Mouse (Mus musculus) neural tube, embryonic 13.5 days (tissue): Measurements from ENCODE around the gene Clnk. TPM values are rescaled to one million over a fixed set of nuclear protein-coding genes. Genes with fewer than 3 reads are reported as not detected.

Source experiments
- ATAC-seq: fragments of 200-750 bp; cut with Nextera tagmentation; 2 replicates; pipeline ENCODE4 v1.8.0; 2017; ENCODE audit warnings: low read depth, mild to moderate bottlenecking, moderate TSS enrichment, moderate library complexity
- H3K27ac ChIP-seq: fragments of 300-500 bp; sonication (generic); replicated peaks from 2 replicates; pipeline ENCODE4 v1.5.1; 2015; ENCODE audit warnings: moderate library complexity, mild to moderate bottlenecking, inconsistent platforms
- H3K27me3 ChIP-seq: fragments of 300-500 bp; sonication (generic); 2 replicates; pipeline ENCODE4 v1.6.1; 2015; ENCODE audit warnings: mild to moderate bottlenecking, inconsistent platforms
- H3K36me3 ChIP-seq: fragments of 300-500 bp; sonication (generic); 2 replicates; pipeline ENCODE4 v1.6.1; 2015; ENCODE audit warnings: mild to moderate bottlenecking, inconsistent platforms
- H3K4me1 ChIP-seq: fragments of 300-500 bp; sonication (generic); replicated peaks from 2 replicates; pipeline ENCODE4 v1.6.1; 2015; ENCODE audit warnings: inconsistent platforms
- H3K4me2 ChIP-seq: fragments of 300-500 bp; sonication (generic); 2 replicates; pipeline ENCODE4 v1.6.1; 2015; ENCODE audit warnings: inconsistent platforms, mild to moderate bottlenecking, moderate library complexity
- H3K4me3 ChIP-seq: fragments of 300-500 bp; sonication (generic); 2 replicates; pipeline ENCODE4 v1.5.1; 2015; ENCODE audit warnings: mild to moderate bottlenecking, inconsistent platforms
- H3K9ac ChIP-seq: fragments of 300-500 bp; sonication (generic); 2 replicates; pipeline ENCODE4 v1.6.1; 2015; ENCODE audit warnings: moderate library complexity, mild to moderate bottlenecking, inconsistent platforms
- H3K9me3 ChIP-seq: fragments of 300-500 bp; sonication (generic); 2 replicates; pipeline ENCODE4 v1.6.1; 2016; ENCODE audit warnings: inconsistent platforms
- WGBS: fragments of 180-500 bp; shearing (Covaris S2); methylation state at CpG from one replicate; pipeline ENCODE4 v1.1.7; 2015; 5-methylcytosine and 5-hydroxymethylcytosine counted together
- polyA plus RNA-seq: library from polyadenylated mRNA; unstranded; fragments of >200 nt; fragmentation: Nextera tagmentation; extraction: Ambion mirVana; gene quantifications from 2 replicates; pipeline ENCODE4 v1.2.1, GENCODE M21; 2015

The Clnk gene
- polyA plus RNA-seq, 1 experiment from 2014 or later: not detected

GRCm38 (mm10) chr5:38844312-38844711 is 32.3 kb downstream of the Clnk start:
- no peaks in the 10 kb centered on the region for H3K36me3 ChIP-seq
- H3K4me3 ChIP-seq: no peak overlapping the region
- H3K9ac ChIP-seq: no peak overlapping the region
- H3K27me3 ChIP-seq: no peaks in the 10 kb centered on the region
- H3K4me1 ChIP-seq: no peaks in the 10 kb centered on the region
- WGBS: 97% methylated on average over 2 of the region's 2 CpGs
- H3K9me3 ChIP-seq: no peaks in the 10 kb centered on the region
- no peak overlapping the region for H3K27ac ChIP-seq
- no peak overlapping the region for H3K4me2 ChIP-seq
- ATAC-seq: no peak

DNA sequence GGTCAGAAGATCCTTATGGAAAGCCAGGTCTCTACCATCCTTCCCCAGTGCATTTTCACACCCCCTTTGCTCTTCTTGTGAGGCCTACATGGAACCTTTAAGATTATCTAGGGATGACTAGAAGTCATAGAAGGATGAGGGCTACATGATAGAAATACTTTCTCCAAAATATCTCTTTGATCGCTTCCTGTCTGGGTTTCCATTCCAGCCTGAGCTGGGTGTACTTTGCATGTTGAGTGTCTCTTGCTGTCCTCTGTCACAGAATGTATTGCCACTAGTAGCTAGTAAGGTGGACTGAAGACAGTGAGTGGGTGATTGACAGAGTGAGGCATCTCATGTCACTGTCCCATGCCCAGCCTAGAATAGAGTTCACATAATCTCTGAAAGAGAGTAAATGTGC is 36.6 kb downstream of the Clnk start:
- H3K4me3 ChIP-seq: no peak overlapping the region
- 97% methylated on average over 1 of the region's 1 CpGs for WGBS
- no peak for ATAC-seq

GRCm38 (mm10) chr5:38827310-38827709 is 49.3 kb downstream of the Clnk start:
- 86% methylated on average over 6 of the region's 6 CpGs for WGBS
- Histone ChIP-seq H3K4me2 (no peak overlapping the region), H3K27ac (no peak overlapping the region), H3K36me3 (no peaks in the 10 kb centered on the region), H3K4me3 (no peak overlapping the region), H3K9ac (no peak overlapping the region), H3K27me3 (no peaks in the 10 kb centered on the region), H3K4me1 (no peaks in the 10 kb centered on the region), H3K9me3 (no peaks in the 10 kb centered on the region)
- no peak for ATAC-seq

More for the DNA sequence above, 36.6 kb downstream of the Clnk start:
- H3K9me3 ChIP-seq: no peaks in the 10 kb centered on the region
- no peak overlapping the region for H3K27ac ChIP-seq
- no peaks in the 10 kb centered on the region for H3K27me3 ChIP-seq
- H3K36me3 ChIP-seq: no peaks in the 10 kb centered on the region
- H3K9ac ChIP-seq: no peak overlapping the region
- no peak overlapping the region for H3K4me2 ChIP-seq
- no peaks in the 10 kb centered on the region for H3K4me1 ChIP-seq

- Histone ChIP-seq H3K4me1 (no peaks in the 10 kb centered on the region), H3K27ac (no peak overlapping the region), H3K27me3 (no peaks in the 10 kb centered on the region), H3K9ac (no peak overlapping the region), H3K9me3 (no peaks in the 10 kb centered on the region), H3K4me3 (no peak overlapping the region), H3K36me3 (no peaks in the 10 kb centered on the region), H3K4me2 (no peak overlapping the region)
- ATAC-seq: no peak
- WGBS: 56% methylated on average over 5 of the region's 5 CpGs
Measured at GRCm38 (mm10) chr5:38826586-38826985, 50.0 kb downstream of the Clnk start.

- no peaks in the 10 kb centered on the region for H3K4me1 ChIP-seq
Measured at GRCm38 (mm10) chr5:38824132-38824965, 52.3 kb downstream of the Clnk start.

GRCm38 (mm10) chr5:38813391-38814109 is 63.1 kb downstream of the Clnk start:
- H3K9me3 ChIP-seq: no peaks in the 10 kb centered on the region
- peaks cover 18% of the 10 kb centered on the region for H3K4me1 ChIP-seq
- H3K9ac ChIP-seq: no peak overlapping the region
- ATAC-seq: no peak
- H3K27ac ChIP-seq: no peak overlapping the region
- no peak overlapping the region for H3K4me3 ChIP-seq
- H3K4me2 ChIP-seq: no peak overlapping the region
- H3K36me3 ChIP-seq: no peaks in the 10 kb centered on the region
- 37% methylated on average over 9 of the region's 9 CpGs for WGBS
- H3K27me3 ChIP-seq: no peaks in the 10 kb centered on the region

More at GRCm38 (mm10) chr5:38824132-38824965, 52.3 kb downstream of the Clnk start:
- WGBS: 55% methylated on average over 14 of the region's 14 CpGs
- Histone ChIP-seq H3K36me3 (no peaks in the 10 kb centered on the region), H3K27me3 (no peaks in the 10 kb centered on the region), H3K9ac (no peak overlapping the region), H3K4me2 (no peak overlapping the region), H3K9me3 (no peaks in the 10 kb centered on the region), H3K27ac (no peak overlapping the region), H3K4me3 (no peak overlapping the region)
- ATAC-seq: no peak

DNA sequence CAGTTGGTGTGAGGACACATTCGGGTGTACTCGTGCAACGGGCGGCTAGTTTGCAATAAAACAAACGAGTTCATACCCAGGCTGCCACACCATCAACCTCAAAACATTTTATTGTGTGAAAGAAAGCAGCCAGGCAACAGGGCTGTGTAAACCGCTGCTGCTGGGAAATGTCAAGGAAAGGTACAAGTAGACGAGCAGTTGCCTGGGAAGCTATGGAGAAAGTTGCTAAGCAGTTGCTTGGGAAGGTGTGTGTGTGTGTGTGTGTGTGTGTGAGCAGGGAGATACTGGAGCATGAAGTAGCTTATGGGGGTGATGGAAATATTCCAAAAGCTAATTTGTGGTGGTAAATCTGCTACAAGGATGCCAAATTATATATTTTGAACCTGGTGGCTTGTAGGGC is 63.7 kb downstream of the Clnk start:
- Histone ChIP-seq H3K27ac (no peak overlapping the region), H3K4me1 (peaks cover 18% of the 10 kb centered on the region), H3K4me2 (0 out of 2 replicates have a peak overlapping the region, but pooled peaks have one; percentile 0), H3K36me3 (no peaks in the 10 kb centered on the region), H3K9me3 (no peaks in the 10 kb centered on the region), H3K4me3 (no peak overlapping the region), H3K9ac (no peak overlapping the region), H3K27me3 (no peaks in the 10 kb centered on the region)
- no peak for ATAC-seq
- WGBS: 51% methylated on average over 7 of the region's 7 CpGs

DNA sequence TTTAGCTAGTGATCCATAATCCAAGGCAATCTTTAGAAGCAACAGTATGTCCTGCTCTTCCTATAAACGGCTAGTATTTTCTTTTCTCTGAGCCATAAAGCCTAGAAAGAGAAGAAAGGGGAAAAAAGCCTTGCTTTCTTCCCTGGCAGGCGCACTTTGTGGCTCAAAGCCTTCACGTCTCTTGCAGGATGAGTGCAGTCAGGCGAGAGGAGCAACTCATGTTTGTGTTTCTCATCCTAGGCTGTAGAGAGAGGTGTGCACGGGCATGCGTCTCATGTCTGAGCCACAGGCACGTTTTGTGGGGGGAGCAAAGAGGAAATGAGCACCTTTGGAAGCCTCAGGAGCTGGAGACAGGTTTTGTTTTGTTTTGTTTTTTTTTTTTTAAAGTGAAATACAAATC is 64.2 kb downstream of the Clnk start:
- H3K4me1 ChIP-seq: peaks cover 18% of the 10 kb centered on the region
- WGBS: 41% methylated on average over 7 of the region's 7 CpGs
- no peak overlapping the region for H3K9ac ChIP-seq
- H3K27me3 ChIP-seq: no peaks in the 10 kb centered on the region
- H3K36me3 ChIP-seq: no peaks in the 10 kb centered on the region
- ATAC-seq: no peak
- H3K4me2 ChIP-seq: peak overlapping the region; percentile 0; the same call in 1 of the 2 replicates
- H3K27ac ChIP-seq: no peak overlapping the region
- H3K4me3 ChIP-seq: no peak overlapping the region
- H3K9me3 ChIP-seq: no peaks in the 10 kb centered on the region

DNA sequence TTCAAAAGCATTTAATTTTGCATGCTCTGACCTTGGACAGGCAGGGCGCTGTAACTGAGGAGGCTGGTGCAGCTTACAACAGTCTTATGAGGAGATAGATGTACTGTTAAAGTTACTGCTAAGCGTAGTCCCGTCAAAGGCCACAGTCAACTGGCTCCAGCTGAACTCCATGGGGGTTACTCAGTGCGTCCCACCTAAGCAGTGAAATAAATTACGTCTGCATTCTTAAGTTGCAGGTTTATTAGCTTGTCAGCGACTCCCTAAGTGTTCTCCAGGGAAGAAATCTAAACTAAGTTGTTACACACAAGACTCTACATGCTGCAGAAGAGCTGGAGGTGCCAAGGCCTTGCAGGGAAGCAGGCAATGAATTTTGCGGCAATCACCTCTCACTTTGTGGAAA is 77.7 kb downstream of the Clnk start:
- WGBS: 59% methylated on average over 7 of the region's 7 CpGs
- Histone ChIP-seq H3K9ac (no peak overlapping the region), H3K4me3 (no peak overlapping the region), H3K27ac (no peak overlapping the region), H3K27me3 (no peaks in the 10 kb centered on the region), H3K9me3 (no peaks in the 10 kb centered on the region), H3K36me3 (no peaks in the 10 kb centered on the region), H3K4me1 (peaks cover 17% of the 10 kb centered on the region; the same call in 1 of the 2 replicates), H3K4me2 (no peak overlapping the region)
- ATAC-seq: no peak

GRCm38 (mm10) chr5:38795139-38795538 is 81.5 kb downstream of the Clnk start:
- no peak overlapping the region for H3K4me2 ChIP-seq
- no peak overlapping the region for H3K9ac ChIP-seq
- H3K4me3 ChIP-seq: no peak overlapping the region
- peak overlapping the region; percentile 70 for H3K27ac ChIP-seq
- H3K36me3 ChIP-seq: no peaks in the 10 kb centered on the region
- WGBS: 64% methylated on average over 11 of the region's 11 CpGs
- no peaks in the 10 kb centered on the region for H3K27me3 ChIP-seq
- no peaks in the 10 kb centered on the region for H3K9me3 ChIP-seq
- 0 out of 2 replicates have a peak, but pooled peaks have one; percentile 38 for ATAC-seq
- peaks cover 17% of the 10 kb centered on the region; the same call in 1 of the 2 replicates for H3K4me1 ChIP-seq

GRCm38 (mm10) chr5:38791116-38791515 is 85.5 kb downstream of the Clnk start:
- H3K4me2 ChIP-seq: no peak overlapping the region
- no peak overlapping the region for H3K4me3 ChIP-seq
- no peak for ATAC-seq
- 83% methylated on average over 2 of the region's 2 CpGs for WGBS
- H3K9me3 ChIP-seq: no peaks in the 10 kb centered on the region
- no peak overlapping the region for H3K9ac ChIP-seq
- no peaks in the 10 kb centered on the region for H3K36me3 ChIP-seq
- no peaks in the 10 kb centered on the region for H3K27me3 ChIP-seq
- peaks cover 42% of the 10 kb centered on the region for H3K4me1 ChIP-seq
- H3K27ac ChIP-seq: no peak overlapping the region

DNA sequence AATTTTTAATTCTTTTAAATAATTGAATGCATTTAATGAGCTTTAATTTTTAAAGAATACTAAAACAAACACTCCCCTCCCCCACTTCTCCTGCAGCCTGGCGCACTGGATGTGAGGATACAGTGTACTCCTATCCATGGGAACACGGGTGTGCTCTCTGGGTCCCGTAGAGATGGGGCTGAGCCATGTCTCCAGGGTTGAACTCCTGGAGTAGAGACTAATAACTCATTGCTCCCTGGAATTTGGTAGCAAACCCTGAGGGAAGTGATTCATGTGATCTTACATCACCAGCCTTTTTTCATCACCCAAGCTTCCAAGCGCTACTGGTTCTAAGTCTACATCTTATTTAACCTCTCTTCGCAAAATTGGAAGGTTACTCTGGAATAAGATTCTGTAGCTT is 87.8 kb downstream of the Clnk start:
- no peaks in the 10 kb centered on the region for H3K36me3 ChIP-seq
- H3K4me1 ChIP-seq: peaks cover 27% of the 10 kb centered on the region
- no peak overlapping the region for H3K27ac ChIP-seq
- H3K4me3 ChIP-seq: no peak overlapping the region
- H3K9ac ChIP-seq: no peak overlapping the region
- no peak for ATAC-seq
- WGBS: 88% methylated on average over 5 of the region's 5 CpGs
- H3K4me2 ChIP-seq: no peak overlapping the region
- no peaks in the 10 kb centered on the region for H3K9me3 ChIP-seq
- H3K27me3 ChIP-seq: no peaks in the 10 kb centered on the region
